Mouse (Mus musculus) kidney, adult 8-10 months (tissue): ENCODE data around the gene Twist2.

Experiments used
- DNase-seq, 2 experiments: peaks; one replicate each; pipeline ENCODE4 v3.0.0; 2022

The Twist2 gene

DNA sequence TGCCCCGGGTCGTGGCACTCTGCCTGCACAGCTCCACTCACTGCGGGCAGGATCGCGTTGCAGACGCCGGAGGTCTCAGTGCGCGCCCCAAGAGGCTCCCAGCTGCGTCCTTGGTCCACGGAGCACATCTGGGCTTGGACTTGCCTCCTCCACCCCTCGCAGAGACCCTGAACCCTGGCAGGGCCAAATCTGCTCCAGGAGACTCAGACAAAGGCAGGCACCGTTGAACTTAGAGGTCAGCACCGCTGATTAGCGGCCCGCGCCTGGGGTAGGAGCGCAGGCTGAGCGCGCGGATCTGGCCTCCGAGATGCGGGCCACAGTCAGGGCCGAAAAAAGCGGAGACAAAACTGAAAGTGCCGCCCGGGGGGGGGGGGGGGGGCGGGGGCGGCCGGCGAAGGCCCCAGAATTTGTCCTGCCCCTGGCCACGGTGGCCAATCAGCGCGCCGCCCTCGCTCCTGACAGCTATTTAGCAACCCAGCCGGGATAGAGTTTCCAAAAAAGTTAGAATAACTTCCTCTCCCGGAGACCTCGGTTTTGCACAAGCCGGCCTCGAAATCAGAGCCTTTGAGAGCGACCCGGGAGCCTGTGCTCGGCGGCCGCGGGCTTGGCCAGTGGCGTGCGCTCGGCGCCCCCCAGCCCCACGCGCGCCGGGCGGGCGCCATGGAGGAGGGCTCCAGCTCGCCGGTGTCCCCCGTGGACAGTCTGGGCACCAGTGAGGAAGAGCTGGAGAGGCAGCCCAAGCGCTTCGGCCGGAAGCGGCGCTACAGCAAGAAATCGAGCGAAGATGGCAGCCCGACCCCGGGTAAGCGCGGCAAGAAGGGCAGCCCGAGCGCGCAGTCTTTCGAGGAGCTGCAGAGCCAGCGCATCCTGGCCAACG, at the start of gene Twist2:
Gene Twist2, plus strand, starts transcription at position 495 of the 877 bp plus-strand sequence.
- DNase-seq: peak; percentile 7 to 15

GRCm38 (mm10) chr1:91752931-91753330, 48.3 kb upstream of the Twist2 start:
- DNase-seq: no peak

- peak; percentile 18 to 52 for DNase-seq
These were observed 46.2 kb upstream of the Twist2 start for GRCm38 (mm10) chr1:91755102-91755501.

- DNase-seq: no peak
These were observed 44.0 kb upstream of the Twist2 start for GRCm38 (mm10) chr1:91757292-91757691.

GRCm38 (mm10) chr1:91758143-91758542, 43.1 kb upstream of the Twist2 start:
- DNase-seq: no peak

- DNase-seq: no peak
These were observed 42.4 kb upstream of the Twist2 start for GRCm38 (mm10) chr1:91758600-91759515.

GRCm38 (mm10) chr1:91760140-91760986, 40.9 kb upstream of the Twist2 start:
- no peak for DNase-seq

- DNase-seq: no peak
These were observed 38.7 kb upstream of the Twist2 start for GRCm38 (mm10) chr1:91762528-91763091.

- DNase-seq: no peak
These were observed 31.0 kb upstream of the Twist2 start for GRCm38 (mm10) chr1:91770221-91770624.

DNA sequence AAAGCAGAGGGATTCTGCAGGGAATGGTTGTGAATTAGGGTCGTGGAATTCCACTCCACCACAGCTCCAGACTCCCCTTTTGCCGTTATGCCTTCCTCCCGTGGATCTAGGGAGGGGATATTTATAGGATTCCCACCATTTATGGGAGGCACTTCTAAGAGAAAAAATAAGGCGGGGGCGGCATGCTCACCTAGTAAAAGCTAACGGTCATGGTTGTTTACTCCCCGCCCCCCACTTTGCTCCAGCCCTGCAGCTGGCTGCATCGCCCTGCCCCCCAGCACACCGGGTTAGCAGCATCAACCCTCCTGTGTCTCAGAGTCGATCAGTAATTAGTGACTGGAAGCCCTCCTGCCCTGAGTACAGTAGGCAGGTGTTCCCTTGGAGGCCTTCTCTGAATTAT, 30.6 kb upstream of the Twist2 start:
- DNase-seq: no peak

- DNase-seq: no peak
These were observed 24.3 kb upstream of the Twist2 start for GRCm38 (mm10) chr1:91776928-91777327.

DNA sequence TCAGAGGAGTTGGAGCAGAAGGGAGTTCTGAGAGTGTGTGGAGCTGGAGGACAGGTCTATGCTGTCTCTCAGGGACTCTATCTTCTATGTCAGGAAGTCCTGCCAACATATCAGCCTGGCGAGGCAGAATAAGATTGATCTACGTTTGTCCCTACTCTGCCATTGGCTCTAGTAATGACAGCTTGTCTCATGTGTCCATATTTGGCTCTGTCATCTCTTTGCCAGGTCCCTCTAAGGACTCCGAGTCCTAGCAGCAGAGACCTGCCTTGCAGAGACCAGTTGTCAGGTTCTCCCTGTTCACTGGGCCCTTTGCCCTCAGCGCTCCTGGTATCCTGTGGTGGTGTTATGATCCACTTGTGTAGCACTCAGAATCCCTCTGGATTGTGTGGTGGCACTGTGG, 21.4 kb upstream of the Twist2 start:
- no peak for DNase-seq

DNA sequence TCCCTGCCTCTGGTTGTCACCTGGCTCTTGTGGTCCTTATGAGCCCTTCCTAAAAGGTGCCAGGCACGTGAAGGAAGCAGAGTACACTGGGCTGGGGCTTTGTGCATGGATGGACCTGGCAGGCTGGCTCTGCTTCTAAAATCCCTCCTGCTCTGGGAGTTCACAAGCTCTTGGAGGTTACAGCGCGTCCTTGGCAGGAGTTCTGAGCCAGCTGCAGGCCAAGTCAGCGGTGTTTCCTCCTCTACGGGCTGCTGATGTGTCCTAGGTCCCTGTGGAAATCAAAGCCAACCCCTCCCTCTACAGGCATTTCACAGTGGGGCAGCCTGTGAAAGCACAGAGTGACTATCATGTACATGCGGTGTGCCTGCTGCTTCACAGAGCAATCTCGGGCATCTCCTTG, 20.1 kb upstream of the Twist2 start:
- no peak for DNase-seq

- DNase-seq: no peak
These were observed 17.1 kb upstream of the Twist2 start for GRCm38 (mm10) chr1:91784162-91784561.

- DNase-seq: no peak
These were observed 1.9 kb upstream of the Twist2 start for GRCm38 (mm10) chr1:91799323-91799722.

DNA sequence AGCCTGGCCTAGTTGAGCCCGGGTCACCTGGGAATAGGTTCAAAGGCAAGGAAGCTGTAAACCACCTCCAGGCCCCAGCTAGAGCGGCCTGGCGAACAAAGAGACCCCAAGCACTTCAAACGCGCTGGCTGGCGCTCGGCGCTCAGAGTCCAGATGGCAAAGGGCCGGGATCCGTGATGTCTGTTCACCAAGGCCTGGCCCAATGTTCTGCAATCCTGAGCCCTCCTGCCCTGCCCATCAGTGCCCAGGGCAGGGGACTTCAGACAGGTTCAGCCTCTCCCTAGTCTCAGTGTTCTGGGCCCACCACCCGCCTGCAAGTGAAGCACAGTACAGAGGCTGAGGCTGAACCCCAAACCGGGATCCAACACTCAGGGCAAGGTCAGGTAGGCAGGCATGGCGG, 913 bp upstream of the Twist2 start:
- no peak for DNase-seq

DNA sequence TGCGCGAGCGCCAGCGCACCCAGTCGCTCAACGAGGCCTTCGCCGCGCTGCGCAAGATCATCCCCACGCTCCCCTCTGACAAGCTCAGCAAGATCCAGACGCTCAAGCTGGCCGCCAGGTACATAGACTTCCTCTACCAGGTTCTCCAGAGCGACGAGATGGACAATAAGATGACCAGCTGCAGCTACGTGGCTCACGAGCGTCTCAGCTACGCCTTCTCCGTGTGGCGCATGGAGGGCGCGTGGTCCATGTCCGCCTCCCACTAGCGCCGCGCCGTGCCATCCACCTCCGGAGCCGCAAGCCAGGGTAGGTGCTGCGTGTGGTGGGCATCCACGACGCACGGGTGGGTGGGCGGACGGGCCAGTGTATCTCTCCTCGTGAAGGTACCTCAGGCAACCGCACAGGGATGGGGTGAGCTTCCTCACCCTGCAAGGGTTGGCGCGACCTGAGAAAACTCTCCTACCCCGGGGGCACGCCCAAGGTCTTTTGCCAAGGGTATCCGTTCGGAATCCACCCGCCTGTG, 644 bp downstream of the Twist2 start:
- no peak for DNase-seq

DNA sequence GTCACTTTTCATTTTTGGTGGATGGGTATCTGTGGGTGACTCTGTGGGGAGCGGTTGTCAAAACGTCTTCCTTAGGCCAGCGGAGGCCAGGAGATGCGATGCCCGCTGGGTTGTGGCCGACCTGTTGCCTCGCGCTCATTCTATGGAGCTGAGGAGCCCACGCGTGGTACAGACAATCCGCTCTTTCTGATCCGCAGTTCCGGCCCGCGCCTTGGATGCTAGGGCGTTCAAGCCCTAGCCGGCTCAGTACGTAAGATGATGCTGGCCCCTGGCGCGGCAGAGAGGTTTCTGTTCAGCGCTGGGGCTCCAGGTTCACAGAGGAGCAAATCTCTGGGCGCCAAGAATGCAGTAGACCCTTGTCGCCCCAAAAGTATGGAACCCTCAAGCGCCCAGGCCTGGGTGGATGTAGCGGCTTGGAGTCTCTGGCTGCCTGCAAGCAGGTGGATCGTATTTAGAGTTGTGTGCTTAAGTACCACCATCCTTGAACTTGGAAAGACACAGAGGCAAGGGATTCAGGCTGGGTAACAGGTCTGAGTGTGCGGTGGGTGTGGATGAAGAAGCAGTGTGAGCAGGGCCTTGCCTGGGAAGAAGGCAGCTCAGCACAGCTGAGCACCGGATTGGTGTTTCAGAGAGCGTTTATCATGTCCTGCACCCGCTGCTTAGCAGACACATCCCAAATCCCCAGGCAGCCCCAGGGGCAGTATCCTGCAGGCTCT, 1.3 kb downstream of the Twist2 start:
- DNase-seq: no peak

DNA sequence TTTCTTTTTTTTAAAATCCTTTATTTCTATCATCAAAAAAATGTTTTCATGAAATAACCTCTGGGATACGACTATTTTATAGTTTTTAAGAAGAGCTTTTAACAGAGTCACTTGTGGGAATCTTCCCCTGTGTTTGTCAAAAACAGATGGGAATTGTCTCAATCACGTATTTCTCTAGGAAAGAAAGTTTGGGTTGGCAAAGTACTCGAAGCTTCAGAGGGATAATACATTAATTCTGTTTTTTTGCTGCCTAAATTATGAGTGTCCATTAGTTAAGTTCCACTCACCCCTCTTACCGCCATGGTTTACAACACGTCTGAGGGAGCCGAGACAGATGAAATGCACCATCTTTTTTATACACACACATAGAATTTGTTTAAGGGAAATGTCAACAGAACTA, 2.2 kb downstream of the Twist2 start:
- DNase-seq: no peak

DNA sequence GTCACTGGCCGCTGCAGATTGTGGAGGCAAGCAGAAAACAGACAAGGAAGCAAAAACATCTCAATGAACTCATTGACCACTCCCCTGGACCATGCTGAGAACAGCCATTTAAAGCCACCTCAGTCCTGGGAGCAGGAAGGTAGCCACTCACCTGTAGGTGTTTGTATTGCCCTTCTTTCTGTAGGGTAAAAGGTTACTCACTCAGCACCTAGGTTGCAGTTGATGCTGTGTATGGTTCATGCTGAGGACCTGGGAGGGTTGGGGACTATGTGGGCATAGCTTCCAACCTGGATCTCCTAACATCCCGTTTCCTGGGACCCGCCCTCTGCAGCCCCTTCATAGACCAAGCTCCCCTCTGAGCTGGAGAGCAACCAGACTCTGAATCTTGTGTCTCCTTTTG, 14.8 kb downstream of the Twist2 start:
- no peak for DNase-seq

DNA sequence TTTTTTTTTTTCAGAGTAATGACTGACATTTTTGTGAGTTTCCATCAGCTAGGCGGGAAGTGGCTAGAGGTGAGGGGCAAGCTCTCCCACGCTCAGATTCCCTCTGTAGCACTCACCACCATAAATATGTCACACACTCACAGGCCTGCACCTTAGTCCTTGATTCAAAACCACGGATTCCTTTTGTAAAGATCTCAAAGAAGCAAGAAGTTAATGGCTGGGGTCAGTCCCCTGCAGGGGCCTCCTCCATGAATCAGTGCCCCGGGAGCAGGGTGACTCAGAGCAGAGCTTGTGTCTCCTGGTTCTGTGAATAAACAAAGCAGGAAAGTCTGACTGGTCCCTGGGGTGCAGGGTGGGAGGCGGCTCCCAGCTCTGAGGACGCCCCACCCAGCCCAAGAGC, 15.3 kb downstream of the Twist2 start:
- DNase-seq: no peak

GRCm38 (mm10) chr1:91819237-91819636, 18.0 kb downstream of the Twist2 start:
- no peak for DNase-seq
